24 mouse cellular contexts compared by ENCODE assay signal in the genomic region with DNA sequence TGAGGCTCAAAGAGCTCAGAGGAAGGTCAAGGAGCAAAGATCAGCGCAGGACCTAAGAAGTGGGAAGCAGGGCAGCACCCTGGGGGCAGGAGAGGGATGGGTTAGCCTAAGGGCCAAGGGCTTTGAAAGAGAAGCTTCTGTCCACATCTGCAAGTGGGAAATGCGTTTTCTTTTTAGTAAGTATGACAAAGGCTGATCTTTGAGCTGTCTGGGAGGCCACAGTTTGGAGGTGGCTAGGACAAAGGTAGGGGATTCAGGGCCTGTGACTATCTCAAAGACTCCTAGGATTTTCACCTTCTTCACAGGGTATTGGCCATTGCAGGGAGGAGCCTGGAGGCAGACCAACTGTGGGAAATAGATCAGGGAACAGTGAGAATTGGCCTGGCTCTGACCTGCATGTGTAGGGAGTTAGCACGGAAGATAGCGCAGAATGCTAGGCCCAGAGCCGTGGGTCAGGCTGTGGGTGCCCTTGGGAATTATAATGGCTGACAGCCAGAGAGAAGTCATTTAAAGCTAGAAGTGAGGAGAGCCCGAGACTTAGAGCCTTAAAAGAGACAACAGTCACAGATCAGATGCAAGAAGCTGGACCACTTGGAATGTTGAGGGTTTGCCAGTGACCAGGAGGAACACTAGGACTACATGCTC. TPM values are rescaled to one million over a fixed set of nuclear protein-coding genes. Genes with fewer than 3 reads are reported as not detected.
DNase-seq lines count a peak whose midpoint lies in the region; ATAC-seq and TF ChIP-seq lines count a peak whose summit lies in the region.
"Had no signal": no experiment of that assay in that cellular context is flagged by ENCODE, and none has a peak within 500 bp of the region (broad histone marks: within the 10 kb centered on the region; RNA-seq: fewer than 3 reads in every experiment).

No protein-coding gene starts in this region.

- no peak overlapping the region for H3K4me2 ChIP-seq in kidney, embryonic 14.5 days (replicated peaks; ENCODE audit: low read depth, low read length)
- H3K4me2 ChIP-seq: embryonic facial prominence, embryonic 15.5 days; forebrain, embryonic 12.5 days; intestine, embryonic 15.5 days; kidney, embryonic 15.5 days had no signal

- TF ChIP-seq POLR2A in heart, adult 2 months (IDR thresholded peaks at IDR 0.05; ENCODE audit: insufficient read depth, low read depth, low read length) = no peak
- TF ChIP-seq POLR2A in kidney, adult 2 months (IDR thresholded peaks at IDR 0.05; ENCODE audit: low read depth, low read length) = no peak

- no peak for TF ChIP-seq EP300 in heart, adult 2 months (IDR thresholded peaks at IDR 0.05; ENCODE audit: insufficient read depth, low read depth, low read length)

- ATAC-seq in kidney, embryonic 14.5 days (ENCODE audit: low FRiP score, low TSS enrichment) = no peak
- ATAC-seq: intestine, embryonic 15.5 days; Patski had no signal

- H3K36me3 ChIP-seq in heart, adult 2 months (ENCODE audit: control insufficient read depth, insufficient read depth, low read length) = no peaks in the 10 kb centered on the region
- no peaks in the 10 kb centered on the region for H3K36me3 ChIP-seq in kidney, adult 2 months (ENCODE audit: control insufficient read depth, insufficient read depth, low read length)
- no peaks in the 10 kb centered on the region for H3K36me3 ChIP-seq in kidney, embryonic 14.5 days (ENCODE audit: control insufficient read depth, insufficient read depth, low read length)
- H3K36me3 ChIP-seq: embryonic facial prominence, embryonic 15.5 days; forebrain, embryonic 12.5 days; intestine, embryonic 15.5 days; kidney, embryonic 15.5 days had no signal

- TF ChIP-seq CTCF in heart, adult 2 months (IDR thresholded peaks at IDR 0.05) = no peak
- TF ChIP-seq CTCF in kidney, adult 2 months (conservative IDR thresholded peaks at IDR 0.05; ENCODE audit: insufficient read depth, insufficient read length, low read depth, low read length) = no peak

- no peak overlapping the region for H3K4me3 ChIP-seq in heart, adult 2 months
- no peak overlapping the region for H3K4me3 ChIP-seq in kidney, adult 2 months (ENCODE audit: insufficient read depth, low read depth, low read length)
- no peak overlapping the region for H3K4me3 ChIP-seq in kidney, embryonic 14.5 days (ENCODE audit: low read length)
- H3K4me3 ChIP-seq: embryonic facial prominence, embryonic 15.5 days; forebrain, embryonic 12.5 days; intestine, embryonic 15.5 days; kidney, embryonic 15.5 days had no signal

- no peaks in the 10 kb centered on the region for H3K27me3 ChIP-seq in heart, adult 2 months (ENCODE audit: control insufficient read depth, insufficient read depth, low read length)
- H3K27me3 ChIP-seq in kidney, adult 2 months (replicated peaks; ENCODE audit: control insufficient read depth, insufficient read depth, low read length) = no peaks in the 10 kb centered on the region
- no peaks in the 10 kb centered on the region for H3K27me3 ChIP-seq in kidney, embryonic 14.5 days (ENCODE audit: control insufficient read depth, insufficient read depth, low read length)
- H3K27me3 ChIP-seq: embryonic facial prominence, embryonic 15.5 days; forebrain, embryonic 12.5 days; intestine, embryonic 15.5 days; kidney, embryonic 15.5 days; Patski had no signal

- no peak overlapping the region for H3K9ac ChIP-seq in heart, adult 2 months (ENCODE audit: low read depth, low read length)
- no peak overlapping the region for H3K9ac ChIP-seq in kidney, embryonic 14.5 days (ENCODE audit: low read depth, low read length)
- H3K9ac ChIP-seq: embryonic facial prominence, embryonic 15.5 days; forebrain, embryonic 12.5 days; forebrain, postnatal 0 days; intestine, embryonic 15.5 days; kidney, embryonic 15.5 days; liver, embryonic 14.5 days had no signal

- H3K4me1 ChIP-seq in heart, adult 2 months (ENCODE audit: control insufficient read depth, insufficient read depth, low read length) = peaks cover 5% of the 10 kb centered on the region
- peaks cover 3% of the 10 kb centered on the region; the same call in 1 of the 2 replicates for H3K4me1 ChIP-seq in kidney, adult 2 months (ENCODE audit: control insufficient read depth, insufficient read depth, low read length)
- H3K4me1 ChIP-seq in kidney, embryonic 14.5 days (ENCODE audit: control insufficient read depth, insufficient read depth, low read length) = no peaks in the 10 kb centered on the region
- H3K4me1 ChIP-seq: forebrain, embryonic 12.5 days; intestine, embryonic 15.5 days had no signal

- H3K9me3 ChIP-seq in kidney, embryonic 14.5 days (ENCODE audit: control insufficient read depth, low read length) = no peaks in the 10 kb centered on the region
- H3K9me3 ChIP-seq: embryonic facial prominence, embryonic 15.5 days; forebrain, embryonic 12.5 days; intestine, embryonic 15.5 days; kidney, embryonic 15.5 days had no signal

- peak; percentile 21 for DNase-seq in adrenal gland, postnatal 14 days
- DNase-seq in adrenal gland, adult 8-10 months = no peak
- DNase-seq in heart, adult 8-10 months (ENCODE audit: low spot score) = peak; percentile 32
- DNase-seq in heart, adult 2 months = no peak
- peak; percentile 14 for DNase-seq in kidney, adult 2 months
- DNase-seq in urinary bladder, postnatal 4 days (ENCODE audit: low spot score in 2 of 2) = no peak
- DNase-seq: cerebellum, adult 11 months; cerebellum, adult 9-10 months; forebrain, postnatal 0 days; kidney, postnatal 25 days; liver; lung, adult 2 months had no signal

- intact Hi-C loops in heart, adult 2 months (cut with DNase I) = loop anchor here (10.0 kb wide), 3 partner anchors 86 to 296 kb away; partner anchors contain the start of gene Klf13

- WGBS in heart, adult 2 months = 50% methylated on average over 6 of the region's 6 CpGs
- WGBS in kidney, adult 2 months = 66% methylated on average over 6 of the region's 6 CpGs
- WGBS in kidney, embryonic 14.5 days = 54% methylated on average over 6 of the region's 6 CpGs

- no peaks in the 10 kb centered on the region for H3K79me2 ChIP-seq in heart, adult 2 months (replicated peaks; ENCODE audit: control insufficient read depth, insufficient read depth, low read length)

- H3K27ac ChIP-seq in heart, adult 2 months = no peak overlapping the region
- H3K27ac ChIP-seq in kidney, adult 2 months (ENCODE audit: insufficient read depth, low read depth, low read length) = no peak overlapping the region
- no peak overlapping the region for H3K27ac ChIP-seq in kidney, embryonic 14.5 days (ENCODE audit: low read depth, low read length)
- H3K27ac ChIP-seq: embryonic facial prominence, embryonic 15.5 days; forebrain, embryonic 12.5 days; intestine, embryonic 15.5 days; kidney, embryonic 15.5 days; liver, embryonic 14.5 days; macrophage had no signal

RNA-seq across cellular contexts. Expression of gene Trpm1, which starts 3.1 kb away (rescaled TPM):
- 0.90 TPM in 1 of 2 replicates, not detected in the other for total RNA-seq in adrenal gland, postnatal 14 days (2021)
- total RNA-seq in adrenal gland, adult 8-10 months (2022) = under 1 TPM in 1 of 4 experiments, not detected in 3; 0.12 TPM
- total RNA-seq in heart, adult 8-10 months (2022) = under 1 TPM in 2 of 4 experiments, not detected in 2; 0.31 to 0.66 TPM
- total RNA-seq in heart, adult 2 months (2021) = not detected
- 0.06 TPM in 2 replicates for polyA plus RNA-seq in heart, adult 2 months (2012; rRNA removed)
- polyA plus RNA-seq in kidney, adult 2 months (2012; rRNA removed) = 0.31 and 0.60 TPM in 2 replicates
- not detected in 2 replicates for polyA plus RNA-seq in kidney, embryonic 14.5 days (2014; fragmentation: Nextera tagmentation; extraction: Ambion mirVana)
- total RNA-seq: forebrain, postnatal 0 days; layer of hippocampus, adult 18-20 months; MEL; monocyte, adult 5-6 weeks had no signal
- polyA plus RNA-seq: heart, embryonic 14.5 days; intestine, embryonic 15.5 days; kidney, embryonic 15.5 days; liver, embryonic 14.5 days; macrophage had no signal

Comparison
In these comparisons a context has a peak if more than half of its experiments do, and no peak if none do; other contexts are left out.
1. DNase-seq: peak in adrenal gland, postnatal 14 days (single experiment), heart, adult 8-10 months (single experiment) and kidney, adult 2 months (single experiment); none in adrenal gland, adult 8-10 months (single experiment), heart, adult 2 months (0 of 2) and urinary bladder, postnatal 4 days (0 of 2).